Mouse (Mus musculus) lung, postnatal 0 days (tissue): ENCODE measurements around the gene Speg.

Experiments
- CTCF ChIP-seq: IDR thresholded peaks from 2 replicates; pipeline ENCODE4 v1.5.1; 2016; ENCODE audit warnings: antibody characterized with exemption, mild to moderate bottlenecking
- EP300 ChIP-seq: IDR thresholded peaks from 2 replicates; pipeline ENCODE4 v1.6.1; 2016; ENCODE audit warnings: antibody characterized with exemption, mild to moderate bottlenecking, control low read depth

DNA sequence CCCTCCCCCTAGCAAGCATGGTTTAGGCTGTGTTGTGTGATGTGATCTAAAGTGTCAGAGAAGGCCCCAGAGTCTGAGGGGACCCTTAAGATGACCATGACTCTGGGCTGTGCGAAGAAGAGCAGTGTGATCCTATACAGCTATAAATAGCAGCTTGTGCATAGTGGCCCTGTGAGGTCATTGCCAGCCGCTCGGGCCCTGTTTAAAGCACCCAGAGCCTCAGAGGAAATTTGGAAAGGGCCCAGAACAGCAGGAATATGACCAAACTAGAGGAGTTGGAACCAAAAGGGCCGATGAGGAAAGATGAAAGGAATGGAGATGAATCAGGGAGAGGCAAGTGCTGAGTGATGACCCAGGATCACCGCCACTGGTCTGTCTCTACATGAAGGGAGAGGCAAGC lies 27.8 kb upstream of the Speg start:
- no peak for TF ChIP-seq CTCF
- no peak for TF ChIP-seq EP300
